Mouse (Mus musculus) heart, embryonic 14.5 days (tissue): Measurements from ENCODE around the gene Cnnm3. TPM values are rescaled to one million over a fixed set of nuclear protein-coding genes. Genes with fewer than 3 reads are reported as not detected.

Source experiments
- ATAC-seq: fragments of 200-750 bp; cut with Nextera tagmentation; 2 replicates; pipeline ENCODE4 v1.8.0; 2017; ENCODE audit warnings: low read depth, moderate TSS enrichment; ENCODE audit not compliant: insufficient number of reproducible peaks, insufficient read depth, low FRiP score
- H3K27ac ChIP-seq, 2 experiments: fragments of 200-500 bp in 1 of 2; fragments of 300-500 bp in 1 of 2; sonication (generic) in 1 of 2; replicated peaks in 1 of 2; 2 replicates each; pipeline ENCODE4 v1.5.1; 2012 to 2014; ENCODE audit warnings: low read depth in 2 of 2, low read length in 2 of 2, control low read depth in 1 of 2, mild to moderate bottlenecking in 1 of 2, mixed read lengths in 1 of 2; ENCODE audit not compliant: control insufficient read depth in 1 of 2, insufficient read depth in 1 of 2
- H3K27me3 ChIP-seq: fragments of 300-500 bp; sonication (generic); 2 replicates; pipeline ENCODE4 v1.6.1; 2014; ENCODE audit warnings: mild to moderate bottlenecking, low read length, control low read depth; ENCODE audit not compliant: control insufficient read depth, insufficient read depth
- H3K36me3 ChIP-seq: fragments of 300-500 bp; sonication (generic); 2 replicates; pipeline ENCODE4 v1.6.1; 2014; ENCODE audit warnings: mild to moderate bottlenecking, control low read depth, low read length, mixed read lengths; ENCODE audit not compliant: control insufficient read depth, insufficient read depth
- H3K4me1 ChIP-seq, 2 experiments: fragments of 200-500 bp in 1 of 2; fragments of 300-500 bp in 1 of 2; sonication (generic) in 1 of 2; 2 replicates each; pipeline ENCODE4 v1.6.1; 2012 to 2014; ENCODE audit warnings: low read length in 2 of 2, control low read depth in 1 of 2, mixed read lengths in 1 of 2; ENCODE audit not compliant: control insufficient read depth in 2 of 2, insufficient read depth in 2 of 2
- H3K4me2 ChIP-seq: fragments of 300-500 bp; sonication (generic); 2 replicates; pipeline ENCODE4 v1.6.1; 2014; ENCODE audit warnings: mild to moderate bottlenecking, low read length
- H3K4me3 ChIP-seq, 2 experiments: fragments of 200-500 bp in 1 of 2; fragments of 300-500 bp in 1 of 2; sonication (generic) in 1 of 2; 2 replicates each; pipeline ENCODE4 v1.5.1; 2012 to 2014; ENCODE audit warnings: low read length in 2 of 2, mild to moderate bottlenecking in 2 of 2, control low read depth in 1 of 2, low read depth in 1 of 2, moderate library complexity in 1 of 2; ENCODE audit not compliant: control insufficient read depth in 1 of 2, insufficient read depth in 1 of 2
- H3K9ac ChIP-seq: fragments of 300-500 bp; sonication (generic); 2 replicates; pipeline ENCODE4 v1.6.1; 2014; ENCODE audit warnings: mild to moderate bottlenecking, low read length
- H3K9me3 ChIP-seq: fragments of 300-500 bp; sonication (generic); 2 replicates; pipeline ENCODE4 v1.6.1; 2016; ENCODE audit warnings: low read length, control low read depth; ENCODE audit not compliant: control insufficient read depth
- WGBS: fragments of 180-500 bp; shearing (Covaris S2); extraction: QIAGEN DNeasy Blood & Tissue Kit; methylation state at CpG from one replicate; pipeline ENCODE4 v1.1.7; 2014; 5-methylcytosine and 5-hydroxymethylcytosine counted together
- polyA plus RNA-seq: library from polyadenylated mRNA; unstranded; fragments of >200 nt; fragmentation: Nextera tagmentation; extraction: Ambion mirVana; gene quantifications from 2 replicates; pipeline ENCODE4 v1.2.1, GENCODE M21; 2014

The Cnnm3 gene
- polyA plus RNA-seq, 1 experiment from 2014 or later: 3.7 TPM

DNA sequence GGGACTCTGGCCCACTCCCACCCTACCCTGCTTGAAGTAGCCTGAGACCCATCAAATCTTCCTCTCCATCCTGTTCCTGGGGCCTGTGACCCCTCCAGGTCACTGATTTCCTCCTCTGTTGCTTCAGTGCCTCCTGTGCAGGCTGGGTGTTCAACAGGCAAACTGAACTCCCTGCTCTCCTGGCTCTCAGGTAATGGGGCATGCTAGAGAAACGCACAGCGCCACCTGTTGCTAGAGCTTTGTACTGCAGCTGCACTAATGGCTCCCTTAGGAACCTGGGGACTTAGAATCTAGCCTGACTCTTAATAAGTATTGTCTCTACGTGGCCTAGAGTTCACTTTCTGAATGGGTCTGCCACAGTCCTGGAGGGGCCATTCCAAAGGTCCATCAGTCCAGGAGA is 10.4 kb upstream of the Cnnm3 start:
- H3K36me3 ChIP-seq: peaks cover 32% of the 10 kb centered on the region
- no peaks in the 10 kb centered on the region for H3K27me3 ChIP-seq
- no peak overlapping the region for H3K27ac ChIP-seq
- H3K9ac ChIP-seq: no peak overlapping the region
- H3K4me3 ChIP-seq: no peak overlapping the region
- WGBS: 6% methylated on average over 3 of the region's 3 CpGs
- H3K4me2 ChIP-seq: no peak overlapping the region
- ATAC-seq: no peak
- H3K4me1 ChIP-seq: no peaks in the 10 kb centered on the region
- H3K9me3 ChIP-seq: no peaks in the 10 kb centered on the region

DNA sequence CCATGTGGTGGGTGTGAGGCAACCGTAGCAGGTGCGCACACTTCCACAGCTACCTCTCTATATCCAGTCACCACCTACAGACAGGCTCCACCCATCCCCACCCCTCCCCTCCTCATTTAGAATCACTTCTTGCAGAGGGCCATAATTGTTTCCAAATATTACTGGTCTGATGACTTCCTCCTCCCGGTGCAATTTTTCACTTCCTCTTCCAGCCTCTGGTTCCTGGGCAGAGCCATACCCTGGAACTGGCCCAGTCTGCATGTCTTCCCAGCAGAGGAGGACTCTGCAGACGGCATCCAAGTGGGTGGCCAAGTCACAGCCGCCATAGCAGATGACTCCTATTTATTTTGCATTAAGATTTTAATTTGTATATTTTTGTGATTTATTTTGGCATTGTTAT is 3.4 kb upstream of the Cnnm3 start:
- H3K27ac ChIP-seq: no peak overlapping the region
- 85% methylated on average over 5 of the region's 5 CpGs for WGBS
- H3K4me2 ChIP-seq: no peak overlapping the region
- peaks cover 0 to 5% of the 10 kb centered on the region in 2 experiments; a peak in 2 of 4 replicates for H3K4me1 ChIP-seq
- peaks cover 21% of the 10 kb centered on the region for H3K36me3 ChIP-seq
- H3K4me3 ChIP-seq: no peak overlapping the region
- ATAC-seq: no peak
- no peak overlapping the region for H3K9ac ChIP-seq
- no peaks in the 10 kb centered on the region for H3K27me3 ChIP-seq
- peaks cover 4% of the 10 kb centered on the region; the same call in 1 of the 2 replicates for H3K9me3 ChIP-seq

DNA sequence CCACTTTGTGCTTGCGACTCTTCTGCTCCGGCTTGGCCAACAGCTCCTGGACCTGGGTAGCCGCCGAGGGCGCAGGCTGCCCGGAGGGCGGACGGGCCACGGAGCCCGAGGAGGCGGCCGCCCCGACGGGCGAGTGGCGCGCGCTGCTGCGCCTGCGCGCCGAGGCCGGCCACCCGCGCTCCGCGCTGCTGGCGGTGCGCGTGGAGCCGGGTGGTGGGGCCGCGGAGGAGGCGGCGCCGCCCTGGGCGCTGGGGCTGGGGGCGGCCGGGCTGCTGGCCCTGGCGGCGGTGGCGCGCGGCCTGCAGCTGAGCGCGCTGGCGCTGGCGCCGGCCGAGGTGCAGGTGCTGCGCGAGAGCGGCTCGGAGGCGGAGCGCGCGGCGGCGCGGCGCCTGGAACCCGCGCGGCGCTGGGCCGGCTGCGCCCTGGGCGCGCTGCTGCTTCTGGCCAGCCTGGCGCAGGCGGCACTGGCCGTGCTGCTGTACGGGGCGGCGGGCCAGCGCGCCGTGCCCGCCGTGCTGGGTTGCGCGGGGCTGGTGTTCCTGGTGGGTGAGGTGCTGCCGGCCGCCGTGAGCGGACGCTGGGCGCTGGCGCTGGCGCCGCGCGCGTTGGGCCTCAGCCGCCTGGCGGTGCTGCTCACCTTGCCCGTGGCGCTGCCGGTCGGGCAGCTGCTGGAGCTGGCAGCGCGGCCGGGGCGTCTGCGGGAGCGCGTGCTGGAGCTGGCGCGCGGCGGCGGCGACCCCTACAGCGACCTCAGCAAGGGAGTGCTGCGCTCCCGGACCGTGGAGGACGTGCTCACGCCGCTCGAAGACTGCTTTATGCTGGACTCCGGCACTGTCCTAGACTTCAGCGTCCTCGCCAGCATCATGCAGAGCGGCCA is 660 bp downstream of the Cnnm3 start:
- H3K4me2 ChIP-seq: peak overlapping the region; percentile 86
- peak; percentile 49 for ATAC-seq
- peaks cover 4% of the 10 kb centered on the region; the same call in 1 of the 2 replicates for H3K9me3 ChIP-seq
- no peaks in the 10 kb centered on the region for H3K27me3 ChIP-seq
- peak overlapping the region; percentile 95 to 98 for H3K27ac ChIP-seq
- peak overlapping the region; percentile 93 for H3K9ac ChIP-seq
- under 1% methylated on average over 72 of the region's 126 CpGs for WGBS
- peaks cover 27% of the 10 kb centered on the region for H3K36me3 ChIP-seq
- peaks cover 10 to 32% of the 10 kb centered on the region in 2 experiments for H3K4me1 ChIP-seq
- peak overlapping the region; percentile 93 for H3K4me3 ChIP-seq

DNA sequence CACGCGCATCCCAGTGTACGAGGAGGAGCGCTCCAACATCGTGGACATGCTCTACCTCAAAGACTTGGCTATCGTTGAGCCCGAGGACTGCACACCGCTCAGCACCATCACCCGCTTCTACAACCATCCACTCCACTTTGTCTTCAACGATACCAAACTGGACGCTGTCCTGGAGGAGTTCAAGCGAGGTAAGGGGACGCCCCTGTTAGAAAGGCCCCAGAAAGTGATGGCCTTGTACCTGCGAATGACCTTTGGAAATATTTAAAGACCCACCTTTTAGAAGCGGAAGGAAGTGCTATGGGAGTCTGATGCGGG is 1.3 kb downstream of the Cnnm3 start:
- H3K4me2 ChIP-seq: peak overlapping the region; percentile 86
- H3K9ac ChIP-seq: peak overlapping the region; percentile 93
- H3K27me3 ChIP-seq: no peaks in the 10 kb centered on the region
- peaks cover 4% of the 10 kb centered on the region; the same call in 1 of the 2 replicates for H3K9me3 ChIP-seq
- peak overlapping the region; percentile 93 for H3K4me3 ChIP-seq
- 2% methylated on average over 16 of the region's 16 CpGs for WGBS
- H3K4me1 ChIP-seq: peaks cover 10 to 36% of the 10 kb centered on the region in 2 experiments
- peaks cover 27% of the 10 kb centered on the region for H3K36me3 ChIP-seq
- no peak for ATAC-seq
- peak overlapping the region; percentile 95 to 98 for H3K27ac ChIP-seq

DNA sequence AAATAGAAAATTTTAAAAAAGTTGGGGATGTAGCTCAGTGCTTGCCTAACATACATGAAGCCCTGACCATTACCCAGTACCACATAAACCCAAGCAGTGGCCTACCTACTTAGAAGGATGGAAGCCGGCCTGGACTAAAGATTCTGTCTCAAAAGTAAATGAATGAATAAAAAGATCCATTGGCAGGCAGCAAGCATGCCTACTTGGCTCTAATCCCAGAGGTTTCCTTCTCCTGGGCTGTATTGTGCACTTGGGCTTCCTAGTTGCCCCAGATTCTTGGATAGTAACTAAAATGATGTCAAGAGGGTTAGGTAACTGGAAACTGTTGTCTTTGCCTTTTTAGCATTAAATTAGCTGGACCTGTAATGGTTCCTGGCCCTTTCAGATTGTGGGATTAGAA is 1.6 kb downstream of the Cnnm3 start:
- ATAC-seq: no peak
- H3K9ac ChIP-seq: peak overlapping the region; percentile 93
- H3K4me1 ChIP-seq: peaks cover 12 to 39% of the 10 kb centered on the region in 2 experiments
- H3K4me3 ChIP-seq: peak overlapping the region; percentile 93
- H3K27me3 ChIP-seq: no peaks in the 10 kb centered on the region
- 3% methylated on average over 1 of the region's 1 CpGs for WGBS
- peak overlapping the region; percentile 86 for H3K4me2 ChIP-seq
- H3K36me3 ChIP-seq: peaks cover 31% of the 10 kb centered on the region
- no peak overlapping the region for H3K27ac ChIP-seq
- H3K9me3 ChIP-seq: peaks cover 4% of the 10 kb centered on the region; the same call in 1 of the 2 replicates

DNA sequence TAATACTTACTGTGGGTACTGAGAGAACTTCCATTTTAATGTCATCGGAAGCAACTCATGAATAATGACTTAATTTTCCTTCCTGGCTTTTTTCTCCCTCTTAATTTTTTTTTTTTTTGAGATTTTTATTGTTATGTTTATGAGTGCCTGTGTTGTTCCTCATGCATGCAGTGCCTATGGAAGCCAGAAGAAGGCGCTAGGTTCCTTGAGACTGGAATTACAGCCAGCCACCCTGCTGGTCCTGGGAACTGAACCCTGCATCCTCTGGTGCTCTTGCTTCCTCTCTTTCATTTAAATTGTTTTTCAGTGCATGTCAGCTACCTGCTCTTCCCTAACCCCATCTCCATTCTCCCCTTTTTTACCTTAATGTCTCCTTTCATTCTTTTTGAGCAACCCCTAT is 2.1 kb downstream of the Cnnm3 start:
- Histone ChIP-seq H3K36me3 (peaks cover 35% of the 10 kb centered on the region), H3K4me2 (peak overlapping the region; percentile 86), H3K27me3 (no peaks in the 10 kb centered on the region), H3K4me1 (peaks cover 14 to 43% of the 10 kb centered on the region in 2 experiments), H3K9ac (peak overlapping the region; percentile 93), H3K27ac (no peak overlapping the region), H3K9me3 (peaks cover 4% of the 10 kb centered on the region; the same call in 1 of the 2 replicates), H3K4me3 (peak overlapping the region in 1 of 2 experiments; percentile 93; a peak in 2 of 4 replicates)
- WGBS: 48% methylated on average over 2 of the region's 2 CpGs
- no peak for ATAC-seq

DNA sequence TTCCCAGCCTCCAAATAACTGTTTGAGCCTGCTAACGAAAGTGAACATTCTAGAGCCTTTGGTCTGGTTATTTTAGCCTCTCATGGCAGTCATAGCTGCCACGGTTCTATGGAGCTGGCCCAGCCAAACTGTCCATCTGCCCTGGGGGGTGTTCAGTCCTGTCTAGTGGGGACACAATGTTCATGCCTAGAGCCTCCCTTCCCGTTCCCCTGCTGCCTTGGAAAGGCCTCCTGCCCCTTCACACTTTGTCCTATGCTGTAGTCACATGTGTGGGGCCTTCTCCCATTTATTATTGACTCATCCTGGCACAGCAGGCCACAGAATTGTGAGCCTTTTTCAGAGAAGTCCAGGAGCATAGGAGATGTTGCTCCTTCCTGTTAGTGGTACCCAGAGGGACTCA is 6.6 kb downstream of the Cnnm3 start:
- Histone ChIP-seq H3K36me3 (peaks cover 80% of the 10 kb centered on the region), H3K4me2 (no peak overlapping the region), H3K4me3 (no peak overlapping the region), H3K27ac (no peak overlapping the region), H3K9ac (no peak overlapping the region), H3K27me3 (no peaks in the 10 kb centered on the region), H3K4me1 (peaks cover 22 to 52% of the 10 kb centered on the region in 2 experiments), H3K9me3 (no peaks in the 10 kb centered on the region)
- no peak for ATAC-seq
- 59% methylated on average over 3 of the region's 3 CpGs for WGBS
